Mouse (Mus musculus) E14TG2a.4 (cell line): ENCODE data around the gene Zfp773.

Experiments used
- CTCF ChIP-seq: conservative IDR thresholded peaks from 2 replicates; pipeline ENCODE4 v1.5.1; 2014; ENCODE audit warnings: low read length
- NANOG ChIP-seq: IDR thresholded peaks from 2 replicates; pipeline ENCODE4 v1.6.1; 2014; ENCODE audit warnings: borderline replicate concordance, low read length, mixed read lengths
- POU5F1 ChIP-seq: IDR thresholded peaks from 2 replicates; pipeline ENCODE4 v1.6.1; 2014; ENCODE audit warnings: low read length, borderline replicate concordance

DNA sequence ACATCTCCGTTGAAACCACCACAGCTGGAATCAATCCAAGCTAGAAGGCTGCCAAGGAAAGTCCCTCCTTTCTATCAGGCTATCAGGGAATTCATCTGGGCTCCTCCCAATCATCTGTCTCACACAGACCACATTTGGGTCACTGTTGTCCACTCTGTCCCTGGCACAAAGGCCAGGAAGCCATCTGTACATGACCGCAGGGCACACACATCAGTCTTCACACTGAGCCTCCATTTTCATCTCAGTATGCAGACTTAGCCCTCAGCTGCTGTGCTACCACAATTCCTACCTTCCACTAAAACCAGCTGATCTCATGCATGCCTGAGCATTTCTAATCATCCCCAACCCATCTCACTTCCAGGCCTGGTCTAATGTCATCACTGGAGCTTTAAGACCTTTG is 18.1 kb downstream of the Zfp773 start:
- no peak for TF ChIP-seq CTCF
- TF ChIP-seq POU5F1 = no peak
- TF ChIP-seq NANOG = no peak
